Mouse (Mus musculus): ENCODE data around the gene Adprh.
"Not testable (repeated sequence)": the region's sequence is repeated elsewhere in the genome, so short reads cannot be mapped to it uniquely, and the experiment has no call there.

Gene Adprh

DNA sequence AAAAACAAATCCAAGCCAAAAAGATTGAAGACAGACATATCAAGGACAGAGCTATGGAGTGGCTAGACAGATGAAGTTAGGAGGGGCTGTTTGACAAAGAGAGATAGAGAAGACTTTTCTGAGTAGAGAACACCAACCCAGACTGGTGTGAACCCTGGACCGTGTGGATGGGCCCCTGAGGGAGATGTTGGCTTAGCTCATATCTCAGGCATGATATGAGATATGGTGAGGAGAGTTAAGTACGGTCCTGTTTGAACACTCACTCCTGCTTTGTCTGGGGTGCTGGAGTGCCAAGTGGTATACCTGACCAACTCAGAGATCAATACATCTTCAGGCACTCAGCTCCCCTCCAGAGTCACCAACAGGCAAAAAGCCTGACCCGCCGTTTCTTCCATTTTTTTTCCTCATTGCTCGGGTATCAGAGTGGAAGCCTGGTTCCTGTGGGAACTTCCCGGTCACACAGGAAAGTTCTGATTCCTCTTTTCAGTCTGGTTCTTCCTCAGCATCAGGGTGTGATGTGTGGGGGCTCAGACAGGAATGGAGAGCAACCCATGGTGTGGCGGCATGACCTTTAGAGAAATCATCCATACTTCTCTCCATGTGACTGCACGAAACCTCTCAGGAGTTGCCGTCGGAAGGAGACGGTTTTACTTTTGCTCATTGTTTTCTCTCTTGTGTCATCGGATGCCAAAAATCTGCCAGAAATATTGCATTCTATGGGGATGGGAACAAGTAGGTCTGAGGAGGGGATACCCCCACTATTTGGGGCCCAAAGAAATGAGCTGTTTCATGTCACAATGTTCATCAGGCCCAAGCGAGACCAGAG is 14.8 kb upstream of the Adprh start:
- no peak for DNase-seq (ENCODE audit: low spot score)

DNA sequence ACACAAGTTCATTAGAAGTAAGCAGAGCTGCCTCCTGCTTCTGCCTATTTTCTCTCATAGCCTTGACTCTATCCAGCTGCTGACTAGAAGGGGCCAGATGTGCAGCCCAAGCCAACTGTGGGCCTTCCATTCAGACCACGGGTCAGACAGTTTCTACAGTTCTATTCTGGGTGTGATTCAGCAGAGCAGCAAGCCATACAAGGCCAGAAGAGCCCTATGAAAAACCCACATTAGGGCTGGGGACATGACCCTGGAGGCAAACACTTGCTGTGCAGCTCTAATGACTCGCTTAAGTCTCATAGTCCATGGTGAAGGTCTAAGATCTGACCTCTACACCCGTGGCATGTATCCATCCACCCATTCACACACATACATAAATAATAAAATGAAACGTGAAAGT is 13.6 kb upstream of the Adprh start:
- no peak for DNase-seq (ENCODE audit: low spot score)

DNA sequence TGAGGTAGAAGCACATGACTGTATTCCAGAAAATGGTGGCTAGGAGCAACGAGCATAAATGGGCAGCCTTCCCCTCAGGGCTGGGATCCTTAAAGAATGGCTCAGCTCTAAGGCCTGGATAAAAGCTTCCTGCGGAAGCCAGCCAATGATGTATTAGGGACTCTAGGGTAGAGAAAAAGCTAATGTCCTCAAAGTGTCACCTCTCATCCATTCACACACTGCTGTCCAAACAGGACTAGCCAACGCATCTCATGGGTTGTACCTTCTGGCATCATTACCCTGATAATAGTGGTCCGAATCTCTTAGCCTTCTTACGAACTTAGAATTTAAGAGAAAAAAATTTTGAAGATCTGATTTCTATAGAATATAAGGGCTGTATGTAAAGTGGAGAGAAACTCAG is 10.8 kb upstream of the Adprh start:
- no peak for DNase-seq (ENCODE audit: low spot score)

DNA sequence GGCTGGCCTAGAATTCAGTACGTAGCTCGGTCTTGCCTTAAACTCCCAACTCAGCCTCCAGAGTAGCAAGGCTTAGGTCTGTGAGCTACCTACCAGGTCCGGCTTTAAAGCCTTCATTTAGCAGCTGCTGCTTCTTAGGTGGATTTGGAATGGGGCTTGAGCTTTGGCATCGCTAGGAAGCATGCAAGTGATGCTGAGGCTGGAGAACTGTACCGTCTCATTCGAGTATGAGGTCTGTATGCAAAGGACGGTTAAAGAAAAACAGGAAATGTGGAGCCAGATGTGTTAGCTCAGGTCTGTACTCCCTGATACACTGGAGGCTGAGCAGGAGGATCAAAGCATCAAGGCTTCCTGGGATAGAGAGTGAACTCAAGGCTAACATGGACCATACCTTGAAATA is 9.7 kb upstream of the Adprh start:
- DNase-seq (ENCODE audit: low spot score) = no peak

DNA sequence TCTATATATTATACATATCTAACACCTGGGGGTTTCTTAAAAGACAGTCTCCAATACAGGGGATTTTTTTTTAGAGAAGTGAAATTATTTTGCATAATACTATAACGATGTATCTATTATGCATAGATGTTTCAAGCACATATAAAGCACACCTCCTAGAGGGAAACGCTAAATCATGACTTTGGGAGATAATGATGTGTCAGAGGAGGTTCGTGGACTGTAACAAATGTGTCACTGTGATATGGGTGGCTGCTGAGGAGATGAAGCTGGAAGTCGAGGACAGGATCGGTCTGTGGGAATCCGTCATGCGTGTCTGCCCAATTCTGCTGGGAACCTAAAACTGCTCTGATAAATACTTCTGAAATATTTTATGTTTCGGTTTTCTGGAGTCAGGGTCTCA is 9.2 kb upstream of the Adprh start:
- no peak for DNase-seq (ENCODE audit: low spot score)

DNA sequence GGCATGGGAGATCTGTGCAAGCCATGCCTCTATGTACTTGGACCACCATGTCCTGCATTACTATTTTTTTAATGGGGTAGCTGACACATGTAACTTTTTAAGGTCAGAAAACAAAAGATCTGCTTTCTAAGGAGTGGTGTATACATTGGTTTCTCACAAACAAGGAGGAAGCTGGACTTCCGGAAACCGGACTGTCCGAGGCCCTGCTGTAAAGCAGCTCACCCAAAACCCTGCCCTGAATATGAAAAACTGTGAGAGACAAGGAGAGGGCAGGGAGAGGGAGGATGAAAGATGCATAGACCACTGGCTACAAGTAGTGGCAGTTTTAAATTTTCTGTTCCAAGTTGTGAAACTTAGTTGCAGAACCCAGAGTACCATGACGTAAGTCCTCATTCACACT is 7.5 kb upstream of the Adprh start:
- DNase-seq (ENCODE audit: low spot score) = no peak

DNA sequence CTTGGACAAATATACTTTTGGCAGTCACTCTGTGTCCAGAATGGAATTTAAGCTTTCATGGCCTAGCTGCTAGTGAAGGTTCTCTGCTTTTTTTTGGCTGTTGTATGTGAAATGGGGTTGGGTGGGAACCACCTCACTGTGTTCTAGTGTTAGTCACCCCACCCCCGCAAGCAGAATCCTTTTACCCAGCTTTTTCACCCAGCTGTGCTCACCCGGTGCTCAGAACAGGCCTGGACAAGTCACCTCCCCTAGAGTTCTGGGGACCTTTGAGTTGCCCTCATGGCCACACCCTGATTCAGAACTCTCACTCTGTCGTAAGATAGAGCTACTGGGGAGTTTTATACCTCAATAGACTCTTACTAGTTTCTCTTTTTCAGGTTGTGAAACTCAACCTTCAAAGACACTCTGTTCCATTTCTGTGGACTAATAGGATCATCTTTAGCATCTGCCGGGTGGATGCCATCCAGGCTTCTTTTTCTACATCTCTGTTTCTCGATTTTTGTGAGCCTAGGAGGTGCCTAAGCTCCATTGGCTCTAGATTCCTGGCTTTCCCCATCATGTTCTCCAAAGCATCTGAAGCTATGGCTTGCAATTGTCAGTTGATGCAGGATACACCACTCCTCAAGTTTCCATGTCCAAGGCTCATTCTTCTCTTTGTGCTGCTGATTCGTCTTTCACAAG is 6.2 kb upstream of the Adprh start:
- no peak for DNase-seq (ENCODE audit: low spot score)

DNA sequence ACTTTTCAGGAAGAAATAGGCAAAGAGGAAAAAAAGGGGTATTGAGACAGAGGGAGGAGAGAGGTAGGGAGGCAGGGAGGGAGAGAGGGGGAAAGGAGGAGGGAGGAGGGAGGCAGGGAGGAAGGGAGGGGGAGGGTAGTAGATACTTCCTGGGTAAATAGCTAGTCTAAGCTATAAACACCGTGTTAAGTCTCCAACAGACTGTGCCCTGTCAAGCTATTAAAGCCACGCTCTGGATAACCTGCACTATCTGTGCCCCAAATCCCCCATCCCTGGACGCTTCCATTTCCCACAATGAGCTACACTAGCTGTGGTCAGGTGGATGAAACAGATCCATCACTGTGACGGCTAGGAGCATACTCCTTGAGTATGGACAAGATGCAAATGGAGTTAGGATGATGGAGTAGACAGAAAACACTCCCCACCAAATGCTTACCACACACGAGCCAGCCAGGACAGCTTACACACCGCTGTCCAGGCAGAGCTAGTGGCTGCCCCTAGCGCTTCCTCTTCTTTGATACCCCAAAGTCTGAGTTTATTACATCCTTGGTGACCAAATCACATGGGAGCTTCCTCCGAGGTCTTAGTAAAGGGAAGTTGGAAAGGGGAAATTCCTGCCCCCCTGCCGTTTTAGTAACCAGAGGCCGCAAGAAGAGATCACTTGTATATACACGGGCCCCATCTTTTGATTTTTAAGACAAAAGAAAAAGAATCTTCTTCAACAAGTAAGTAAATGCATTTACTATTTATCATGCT is 4.5 kb upstream of the Adprh start:
- DNase-seq (ENCODE audit: low spot score) = no peak

DNA sequence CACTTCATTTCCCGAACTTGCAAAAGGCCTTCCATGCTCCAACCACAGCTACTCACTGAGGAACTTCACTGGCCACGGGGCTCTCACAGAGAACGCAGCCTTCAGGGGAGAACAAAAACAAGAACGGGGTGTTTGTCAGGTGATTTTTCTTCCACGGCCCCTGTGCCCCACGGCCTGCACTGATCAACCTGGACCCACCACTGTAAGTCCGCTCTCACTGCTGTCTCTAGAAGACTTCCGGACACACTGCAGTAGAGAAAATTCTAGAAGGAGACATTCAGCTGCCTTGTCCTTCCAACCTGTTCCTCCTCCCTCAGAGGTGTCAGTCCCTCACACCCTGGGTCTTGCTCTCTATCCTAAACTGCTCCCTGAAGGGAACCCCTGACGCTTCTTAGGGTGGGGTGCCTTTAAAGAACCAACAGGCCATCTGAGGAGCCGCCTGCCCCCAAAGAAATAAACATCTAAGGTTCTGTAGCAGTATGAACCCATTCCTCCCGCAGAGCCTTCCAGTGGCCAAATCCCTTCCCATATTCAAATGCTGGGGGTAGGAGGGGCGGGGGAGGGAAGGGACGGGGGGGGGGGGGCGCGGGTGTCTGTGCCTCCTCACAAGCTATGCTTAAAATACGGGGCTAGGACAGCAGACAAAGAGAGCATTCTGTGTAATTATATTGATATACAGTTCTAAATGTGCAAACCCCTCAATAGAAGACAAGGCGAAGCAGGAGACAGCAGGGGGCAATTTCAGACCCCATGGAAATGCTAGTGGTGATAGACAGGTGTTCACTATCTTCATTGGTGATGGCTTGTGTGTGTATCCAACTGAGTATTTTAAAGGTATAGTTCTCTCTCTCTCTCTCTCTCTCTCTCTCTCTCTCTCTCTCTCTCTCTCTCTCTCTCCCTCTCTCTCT is 3.3 kb upstream of the Adprh start, which contains the start of gene Cd80:
Gene Cd80, plus strand, starts transcription at position 51 of the 908 bp plus-strand sequence.
- DNase-seq (ENCODE audit: low spot score) = no peak

DNA sequence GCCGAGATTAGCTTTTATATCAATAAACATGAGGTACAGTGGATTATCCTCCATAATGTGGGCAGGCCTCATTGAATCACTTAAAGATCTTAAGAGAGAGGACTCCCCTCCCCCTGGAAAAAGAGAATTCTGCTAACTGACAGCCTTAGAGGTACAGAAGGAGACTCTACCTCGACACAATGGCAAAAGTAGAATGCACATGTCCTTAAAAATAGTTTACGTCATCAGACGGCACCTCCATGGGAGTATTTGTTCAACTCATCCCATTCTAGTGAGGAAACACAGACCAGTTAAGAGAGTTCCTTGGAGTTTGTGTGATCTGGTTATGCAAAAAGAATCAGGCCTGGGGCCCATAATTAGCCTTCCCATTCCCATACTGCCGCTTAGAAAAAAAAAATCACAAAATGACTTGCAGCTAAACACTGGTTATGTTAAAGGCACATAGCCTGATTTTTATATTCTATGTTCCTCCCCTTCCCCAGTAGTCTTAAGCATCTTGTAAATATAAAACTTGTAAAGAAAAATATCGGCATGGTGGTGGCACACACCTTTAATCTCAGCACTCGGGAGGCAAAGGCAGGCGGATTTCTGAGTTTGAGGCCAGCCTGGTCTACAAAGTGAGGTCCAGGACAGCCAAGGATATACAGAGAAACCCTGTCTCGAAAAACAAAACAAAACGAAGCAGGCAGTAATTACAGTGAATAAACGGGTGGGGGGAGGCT is 2.2 kb upstream of the Adprh start:
- DNase-seq (ENCODE audit: low spot score) = no peak

DNA sequence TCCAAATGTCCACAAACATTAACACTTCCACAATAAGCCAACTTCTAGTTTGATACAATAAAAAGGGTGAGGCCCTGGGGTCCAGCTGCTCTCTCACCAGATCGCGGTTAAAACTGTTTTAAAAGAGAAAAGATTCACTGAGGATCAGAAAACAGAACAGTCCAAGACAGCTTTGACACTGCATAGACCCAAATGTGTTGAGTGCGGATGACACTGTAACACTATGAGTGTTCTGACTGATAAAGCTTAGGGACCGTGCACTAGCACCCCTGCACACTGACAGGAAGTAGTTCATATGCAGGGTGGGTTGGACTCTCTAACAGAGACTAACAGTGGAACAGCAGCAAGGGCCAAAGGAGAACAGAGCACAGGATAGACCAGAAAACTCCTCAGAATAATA is 1.4 kb upstream of the Adprh start:
- DNase-seq (ENCODE audit: low spot score) = no peak

DNA sequence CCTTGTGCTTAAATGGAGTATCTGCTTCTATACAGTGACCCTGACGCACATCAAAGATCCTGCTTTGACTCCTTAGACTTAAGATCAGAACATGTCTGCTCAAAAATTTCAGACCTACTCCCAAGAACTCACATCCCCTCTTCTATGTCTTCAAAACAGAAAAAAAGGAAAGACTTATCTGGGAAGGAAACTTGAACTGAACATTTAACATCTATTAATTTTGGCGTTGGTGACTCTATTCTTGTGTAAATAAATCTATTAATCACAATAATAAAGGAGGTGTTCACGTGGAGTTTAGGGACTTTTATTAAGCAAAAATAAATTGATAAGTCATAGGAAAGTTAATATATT is 675 bp upstream of the Adprh start:
- no peak for DNase-seq (ENCODE audit: low spot score)

DNA sequence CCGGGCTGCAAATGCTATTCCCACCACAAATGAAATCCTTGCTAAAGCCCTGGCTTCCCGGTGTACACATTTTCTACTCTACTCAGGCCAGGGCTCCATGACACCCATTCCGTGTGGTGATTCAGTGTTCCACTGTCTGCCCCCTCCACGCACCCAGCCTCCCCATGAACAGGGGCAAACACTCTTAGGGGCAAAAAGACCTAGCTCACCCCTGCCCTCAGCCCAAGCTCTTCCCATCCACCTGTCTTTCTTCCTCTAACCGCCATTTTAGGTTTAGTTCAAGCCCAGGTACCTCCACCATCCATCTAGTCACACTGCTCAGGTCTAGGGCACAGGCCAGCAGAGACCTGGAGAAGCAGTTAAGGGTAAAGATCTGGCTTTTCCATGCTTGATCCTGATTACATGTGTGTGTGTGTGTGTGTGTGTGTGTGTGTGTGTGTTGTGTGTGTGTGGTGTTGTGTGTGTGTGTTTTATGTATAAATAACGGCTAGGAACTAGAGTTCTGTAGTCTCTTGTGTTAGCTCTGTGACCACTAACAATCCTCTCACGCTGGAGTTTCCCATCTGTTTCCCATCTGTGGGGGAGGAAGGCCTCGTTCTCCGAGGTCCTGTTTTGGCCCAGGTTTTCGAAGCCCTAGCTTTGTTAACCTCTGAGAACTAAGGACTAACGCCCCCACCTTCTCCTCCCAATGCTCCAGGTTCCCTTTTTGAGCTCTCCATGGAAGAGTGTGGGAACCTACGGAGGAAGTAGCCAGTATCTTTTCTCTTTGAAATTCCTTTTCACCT is 890 bp downstream of the Adprh start:
- no peak for DNase-seq (ENCODE audit: low spot score)

DNA sequence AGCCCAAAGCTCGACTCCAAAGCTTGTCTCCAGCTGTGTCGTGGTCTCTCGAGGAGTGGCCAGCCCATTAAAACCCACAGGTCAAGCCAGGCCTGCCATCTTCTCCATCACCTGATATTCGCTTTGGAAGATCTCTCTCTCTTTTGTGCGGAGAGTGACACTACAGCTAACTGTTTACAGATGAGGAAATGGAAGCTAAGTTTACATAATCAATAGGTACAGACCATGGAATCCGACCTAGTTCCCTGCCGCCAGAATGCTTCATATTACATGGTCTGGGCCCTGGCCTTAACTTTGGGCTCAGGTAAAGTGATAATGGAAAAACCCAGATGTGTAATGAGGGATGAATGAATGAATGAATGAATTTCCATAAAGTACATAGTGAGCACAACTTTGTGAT is 1.8 kb downstream of the Adprh start:
- no peak for DNase-seq (ENCODE audit: low spot score)

DNA sequence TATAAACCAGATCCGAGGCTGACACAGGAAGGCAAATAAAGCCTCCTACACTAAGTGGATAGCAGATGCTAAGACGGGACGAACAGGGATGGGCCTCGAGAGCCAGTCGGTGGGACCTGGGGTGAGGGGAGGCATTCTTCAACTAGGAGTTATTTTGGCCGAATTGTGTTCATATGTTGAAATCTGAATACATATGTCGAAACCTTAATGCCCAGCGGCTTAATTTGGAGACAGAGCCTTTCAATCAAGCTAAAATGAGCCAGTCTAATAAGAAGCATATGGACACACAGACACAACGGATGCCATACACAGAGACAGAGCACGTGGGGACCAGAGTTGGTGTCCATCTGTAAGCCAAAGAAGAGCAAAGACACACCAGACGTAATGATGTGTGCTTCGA is 4.0 kb downstream of the Adprh start:
- DNase-seq (ENCODE audit: low spot score) = no peak

DNA sequence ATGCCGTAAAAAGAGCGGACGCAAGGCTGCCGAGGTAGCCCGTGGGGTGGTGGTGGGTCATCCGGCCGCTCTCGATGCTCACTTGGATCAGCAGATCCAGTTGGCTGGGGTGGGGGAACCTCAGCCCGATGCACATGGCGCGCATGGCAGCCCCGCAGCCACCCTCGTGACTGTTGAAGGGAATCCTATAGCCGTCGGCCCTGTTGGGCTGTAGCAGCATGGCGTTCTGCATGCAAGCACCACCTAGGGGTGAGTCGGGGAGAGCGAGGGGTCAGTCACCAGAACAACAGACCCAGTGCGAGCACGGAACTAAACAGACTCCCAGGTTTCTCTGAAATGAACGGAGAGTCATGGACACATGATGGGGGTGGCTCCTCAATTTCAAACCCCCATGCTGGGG is 5.1 kb downstream of the Adprh start:
- no peak for DNase-seq (ENCODE audit: low spot score)

DNA sequence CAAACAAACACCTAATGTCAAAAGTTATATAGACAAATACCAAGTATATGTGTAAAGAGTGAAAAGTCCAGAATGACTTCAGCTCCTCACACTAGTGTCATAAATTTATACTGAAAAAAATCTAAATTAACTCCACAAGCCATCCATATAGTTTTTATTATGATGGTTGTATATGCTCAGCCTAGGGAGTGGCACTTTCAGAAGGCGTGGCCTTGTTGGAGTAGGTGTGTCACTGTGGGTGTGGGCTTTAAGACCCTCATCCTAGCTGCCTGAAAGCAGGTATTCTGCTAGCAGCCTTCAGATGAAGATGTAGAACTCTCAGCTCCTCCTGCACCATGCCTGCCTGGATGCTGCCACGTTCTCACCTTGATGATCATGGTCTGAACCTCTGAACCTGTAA is 6.4 kb downstream of the Adprh start:
- DNase-seq (ENCODE audit: low spot score) = not testable (repeated sequence)

DNA sequence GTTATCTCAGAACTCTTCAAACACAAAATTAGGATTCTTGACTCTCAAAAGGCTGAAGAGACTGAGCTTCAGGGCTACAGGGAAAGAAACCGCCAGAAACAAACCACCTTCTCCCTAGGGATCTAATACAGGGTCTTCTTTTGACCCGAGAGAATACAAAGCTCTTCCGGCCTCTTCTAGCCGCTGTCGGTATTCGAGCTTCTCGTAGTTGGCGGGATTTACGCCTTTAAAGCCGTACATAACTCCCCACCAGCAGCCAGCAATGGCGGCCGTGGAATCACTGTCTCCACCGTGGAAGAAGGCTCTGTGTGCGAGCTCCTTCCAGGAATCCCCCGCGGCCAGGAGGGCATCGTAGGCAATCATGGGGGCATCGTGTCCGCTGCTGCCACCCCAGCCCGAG is 6.9 kb downstream of the Adprh start:
- no peak for DNase-seq (ENCODE audit: low spot score)

DNA sequence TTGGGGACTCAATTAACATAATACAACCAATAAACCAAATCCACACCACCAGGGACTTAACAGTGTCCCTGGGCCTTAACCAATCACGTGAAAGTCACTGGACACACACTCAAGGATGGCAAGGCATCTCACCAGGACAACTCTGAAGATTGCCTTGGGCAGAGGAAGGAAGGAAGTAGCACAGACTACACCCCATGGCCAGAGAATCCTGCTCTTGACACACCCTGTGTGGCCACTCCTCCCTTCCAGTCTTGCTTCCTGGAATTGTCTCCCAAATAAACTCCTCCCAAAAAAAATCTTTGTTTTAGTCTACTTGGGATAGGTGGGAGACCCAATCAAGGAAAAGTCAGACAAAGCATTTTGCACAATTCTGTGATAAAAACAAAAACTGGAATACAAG is 7.5 kb downstream of the Adprh start:
- no peak for DNase-seq (ENCODE audit: low spot score)

DNA sequence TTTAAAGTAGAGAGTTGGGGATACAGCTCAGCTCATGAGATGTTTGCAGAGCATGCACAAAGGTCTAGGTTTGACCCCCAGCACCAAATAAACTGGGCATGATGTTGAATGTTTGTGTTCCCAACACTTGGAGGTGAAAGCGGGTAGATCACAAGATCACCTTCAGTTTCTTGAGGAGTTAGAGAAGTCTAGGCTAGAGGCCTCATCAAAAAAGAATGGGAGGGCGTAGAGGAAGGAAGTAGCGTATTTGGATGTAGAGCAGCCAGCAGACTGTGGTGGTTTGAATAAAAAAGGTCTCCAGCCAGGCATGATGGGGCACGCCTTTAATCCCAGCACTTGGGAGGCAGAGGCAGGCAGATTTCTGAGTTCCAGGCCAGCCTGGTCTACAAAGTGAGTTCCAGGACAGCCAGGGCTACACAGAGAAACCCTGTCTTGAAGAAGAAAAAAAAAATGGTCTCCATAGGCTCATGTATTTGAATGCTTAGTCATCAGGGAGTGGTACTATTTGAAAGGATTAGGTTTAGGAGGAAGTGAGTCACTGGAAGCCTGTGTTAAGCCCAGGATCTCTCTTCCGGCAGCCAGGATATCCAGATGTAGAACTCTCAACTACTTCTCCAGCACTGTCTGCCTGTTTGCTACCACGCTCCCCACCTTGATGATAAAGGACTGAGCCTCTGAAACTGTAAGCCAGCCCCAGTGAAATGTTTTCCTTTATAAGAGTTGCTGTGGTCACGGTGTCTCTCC is 8.6 kb downstream of the Adprh start:
- DNase-seq (ENCODE audit: low spot score) = no peak
